Mouse (Mus musculus): ENCODE measurements at regions not wholly inside any gene's neighbourhood (a gene's known extent, or its start where the extent isn't known, plus 50 kb on each side); places are given as distances from the start of the nearest gene placed in this dataset.

GRCm38 (mm10) chr16:72152920-72153319, 155.2 kb upstream of the Robo1 start:
- intact Hi-C loops (cut with DNase I) = no loop called here
- no peak for DNase-seq

DNA sequence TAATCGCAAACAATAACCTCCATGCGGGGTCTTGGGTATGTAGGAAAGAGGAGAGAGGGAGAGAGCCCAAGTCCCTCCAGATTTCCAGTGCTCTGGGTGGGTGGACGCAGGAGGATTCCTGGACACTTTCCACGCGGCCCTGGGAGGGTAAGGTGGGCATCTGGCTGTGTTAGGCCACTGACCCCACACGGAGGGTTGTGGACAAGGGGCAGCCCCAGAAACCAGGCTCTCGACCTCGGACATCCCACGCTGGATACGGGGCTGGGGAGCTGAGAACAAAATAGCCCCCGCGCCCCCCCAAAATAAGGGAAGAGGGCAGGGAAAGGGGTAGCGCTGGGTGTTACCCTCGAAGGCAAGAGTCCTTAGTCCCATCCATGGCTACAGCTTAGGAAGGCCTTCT, 150.2 kb upstream of the Robo1 start:
- intact Hi-C loops (cut with DNase I) = no loop called here
- DNase-seq = no peak

DNA sequence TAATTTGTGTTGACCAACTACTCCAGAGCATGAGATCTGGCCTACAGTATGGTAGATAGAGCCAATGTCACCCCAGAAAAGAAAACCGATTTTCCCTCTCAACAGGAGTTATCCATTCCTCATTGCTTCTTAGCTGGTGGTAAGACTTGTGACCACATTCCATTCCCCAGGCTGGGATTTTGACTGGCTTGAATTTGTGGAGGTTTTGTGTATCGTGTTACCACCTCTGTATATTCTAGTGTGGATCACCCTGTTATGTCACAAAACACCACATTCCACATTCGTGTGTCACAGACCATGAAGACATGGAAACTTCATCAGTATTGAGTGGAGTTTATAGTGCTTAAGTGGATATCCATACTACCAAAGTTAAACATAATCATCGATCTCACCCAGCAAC, 148.7 kb upstream of the Robo1 start:
- intact Hi-C loops (cut with DNase I) = no loop called here
- DNase-seq = no peak

DNA sequence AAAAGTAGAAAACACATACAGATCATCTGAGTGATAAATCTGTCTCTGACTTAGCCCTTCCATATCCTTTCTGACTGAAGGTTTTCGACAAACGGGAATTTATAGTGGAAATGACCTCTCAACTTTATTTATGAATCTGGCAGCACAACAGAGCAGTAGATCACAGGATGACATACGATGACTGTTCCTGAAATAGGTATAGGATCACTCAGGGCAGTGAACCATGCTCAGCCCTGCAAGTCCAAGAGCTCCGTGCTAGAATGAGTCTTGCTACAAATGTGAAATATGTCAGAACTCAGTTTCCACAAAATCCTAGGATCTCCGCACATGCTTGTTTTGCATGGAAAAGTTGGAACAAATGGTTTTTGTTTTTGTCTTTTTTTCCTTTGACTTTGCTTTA, 132.4 kb upstream of the Robo1 start:
- DNase-seq = no peak
- intact Hi-C loops (cut with DNase I) = no loop called here

GRCm38 (mm10) chr16:72194320-72194719, 113.8 kb upstream of the Robo1 start:
- DNase-seq = no peak
- intact Hi-C loops (cut with DNase I) = no loop called here

GRCm38 (mm10) chr16:72215360-72216013, 92.6 kb upstream of the Robo1 start:
- intact Hi-C loops (cut with DNase I) = loop anchor here (2.0 to 10.0 kb wide), 2 partner anchors 389 to 969 kb away; no protein-coding TSS in a partner anchor
- peak; percentile 18 to 56 for DNase-seq

GRCm38 (mm10) chr16:72218021-72218420, 90.1 kb upstream of the Robo1 start:
- peak in 1 of 2 experiments; percentile 2 for DNase-seq
- intact Hi-C loops (cut with DNase I) = loop anchor here (1.0 to 10.0 kb wide), 2 partner anchors 387 to 762 kb away; no protein-coding TSS in a partner anchor

GRCm38 (mm10) chr16:72221912-72222502, 86.1 kb upstream of the Robo1 start:
- DNase-seq = peak in 1 of 2 experiments; percentile 5

GRCm38 (mm10) chr16:72223860-72224259, 84.2 kb upstream of the Robo1 start:
- intact Hi-C loops (cut with DNase I) = no loop called here
- DNase-seq = no peak

More at GRCm38 (mm10) chr16:72221912-72222502, 86.1 kb upstream of the Robo1 start:
- intact Hi-C loops (cut with DNase I) = no loop called here

- intact Hi-C loops (cut with DNase I) = no loop called here
- DNase-seq = no peak
Measured at GRCm38 (mm10) chr16:72225157-72225880, 82.8 kb upstream of the Robo1 start.

DNA sequence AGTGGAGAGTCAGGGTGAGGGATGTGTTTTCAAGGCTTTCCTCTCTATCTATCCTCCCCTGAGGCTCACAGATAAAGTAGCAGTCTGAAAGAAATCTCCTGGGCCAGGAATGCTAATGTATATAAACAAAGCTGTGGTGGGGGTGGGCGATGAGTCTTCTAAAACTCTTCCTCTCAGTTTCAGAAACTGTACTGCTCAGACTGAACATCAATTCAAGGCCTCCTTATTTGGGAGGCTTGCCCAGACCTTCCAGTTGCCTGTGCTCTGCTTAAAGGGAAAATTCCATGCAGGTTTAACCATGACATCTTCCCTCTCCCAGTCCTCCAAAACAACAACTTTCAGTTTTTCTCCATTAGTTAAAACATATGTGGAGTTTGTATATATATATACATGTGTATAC, 73.7 kb upstream of the Robo1 start:
- intact Hi-C loops (cut with DNase I) = no loop called here

DNA sequence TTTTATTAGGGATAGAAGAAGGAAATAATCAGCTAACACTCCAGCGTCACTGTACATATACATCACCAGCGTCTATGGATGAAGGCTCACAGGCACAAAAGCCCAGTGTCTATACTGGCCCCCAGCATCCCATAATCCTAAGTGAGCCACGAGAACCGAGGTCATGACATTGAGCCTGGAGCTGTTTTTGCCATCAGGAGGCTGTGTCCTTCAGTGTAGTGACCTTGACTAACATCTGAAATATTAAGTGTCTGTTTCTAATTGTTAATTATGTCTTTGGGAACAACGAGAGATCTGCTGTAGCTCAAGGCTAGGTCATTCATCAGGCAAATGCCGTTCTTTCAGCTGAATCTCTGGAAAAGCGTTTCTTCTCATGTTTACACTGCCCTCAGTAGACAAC, 68.5 kb upstream of the Robo1 start:
- DNase-seq = no peak
- intact Hi-C loops (cut with DNase I) = no loop called here

More for the DNA sequence above, 73.7 kb upstream of the Robo1 start:
- no peak for DNase-seq

GRCm38 (mm10) chr16:72256388-72256787, 51.7 kb upstream of the Robo1 start:
- intact Hi-C loops (cut with DNase I) = no loop called here

More at GRCm38 (mm10) chr16:72256388-72256787, 51.7 kb upstream of the Robo1 start:
- no peak for DNase-seq
